Mouse (Mus musculus): ENCODE measurements around the gene Clec12a.

Clec12a gene

DNA sequence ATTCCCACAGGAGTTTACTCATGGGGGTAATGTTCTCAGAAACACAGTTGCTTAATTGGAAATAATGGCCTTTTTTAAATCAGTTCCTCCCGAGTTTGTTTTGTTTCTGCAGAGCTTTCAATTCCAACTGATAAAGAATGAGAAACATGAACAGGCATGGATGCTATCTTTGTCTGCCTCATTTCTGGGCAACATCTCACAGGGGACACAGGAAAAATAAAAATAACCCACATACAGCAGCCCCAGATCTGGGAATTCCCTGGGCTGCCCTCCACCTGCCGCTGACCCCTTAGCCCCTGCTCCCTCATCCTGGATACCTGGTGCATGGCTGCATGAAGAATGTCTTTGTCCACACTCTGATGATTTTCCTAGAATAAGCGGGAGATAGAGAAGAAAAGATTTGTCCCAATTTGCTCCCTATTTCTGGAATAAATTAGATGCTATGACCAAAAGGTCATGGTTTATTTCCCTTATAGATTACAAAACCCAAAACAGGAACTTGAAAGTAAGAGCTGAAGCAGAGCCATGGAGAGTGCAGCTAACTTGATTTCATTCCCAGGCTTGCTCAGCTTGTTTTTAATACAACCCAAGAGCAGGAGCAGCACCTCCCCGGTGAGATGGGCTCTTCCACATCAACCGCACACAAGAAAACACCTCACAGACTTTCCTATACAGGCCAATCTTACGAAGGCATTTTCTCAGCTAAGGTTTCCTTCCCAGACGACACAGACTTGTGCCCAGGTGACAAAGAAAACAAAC is 27.1 kb downstream of the Clec12a start:
- in situ Hi-C loops (cut with MboI; ENCODE audit: low sequenced_read_pairs) = loop anchor here (10.0 kb wide), 2 partner anchors 105 to 515 kb away; no protein-coding TSS in a partner anchor

DNA sequence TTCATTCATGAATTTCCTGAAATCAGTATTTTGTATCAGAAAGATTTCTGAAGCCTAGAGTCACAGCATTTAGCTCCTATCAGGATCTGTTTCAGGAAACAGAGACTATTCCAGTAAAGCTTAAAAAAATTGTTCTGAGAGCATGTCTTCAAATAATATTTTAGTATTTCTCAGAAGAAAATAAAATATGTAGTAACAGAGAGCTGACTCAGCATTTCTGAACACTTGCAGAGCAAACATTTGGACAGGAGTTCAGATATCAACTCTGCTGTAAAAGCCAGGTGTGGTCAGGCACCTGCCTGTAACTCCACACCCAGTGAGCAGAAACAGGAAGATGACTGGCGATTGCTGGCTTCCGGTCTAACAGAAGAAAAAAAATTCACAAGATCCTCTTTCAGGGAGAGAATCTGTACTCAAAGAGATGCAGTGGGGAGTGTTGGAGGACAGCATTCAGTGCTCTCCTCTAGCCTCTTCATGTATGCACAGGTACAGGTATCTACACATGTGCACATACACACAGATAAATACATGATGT is 32.5 kb downstream of the Clec12a start:
- in situ Hi-C loops (cut with MboI; ENCODE audit: low sequenced_read_pairs) = no loop called here

- in situ Hi-C loops (cut with MboI; ENCODE audit: low sequenced_read_pairs) = loop anchor here (10.0 kb wide), 1 partner anchor 144 kb away; no protein-coding TSS in a partner anchor
Observed at GRCm38 (mm10) chr6:129380454-129380853, 38.0 kb downstream of the Clec12a start.

- in situ Hi-C loops (cut with MboI; ENCODE audit: low sequenced_read_pairs) = loop anchor here (10.0 kb wide), 1 partner anchor 143 kb away; no protein-coding TSS in a partner anchor
Observed at GRCm38 (mm10) chr6:129381736-129382135, 39.2 kb downstream of the Clec12a start.

DNA sequence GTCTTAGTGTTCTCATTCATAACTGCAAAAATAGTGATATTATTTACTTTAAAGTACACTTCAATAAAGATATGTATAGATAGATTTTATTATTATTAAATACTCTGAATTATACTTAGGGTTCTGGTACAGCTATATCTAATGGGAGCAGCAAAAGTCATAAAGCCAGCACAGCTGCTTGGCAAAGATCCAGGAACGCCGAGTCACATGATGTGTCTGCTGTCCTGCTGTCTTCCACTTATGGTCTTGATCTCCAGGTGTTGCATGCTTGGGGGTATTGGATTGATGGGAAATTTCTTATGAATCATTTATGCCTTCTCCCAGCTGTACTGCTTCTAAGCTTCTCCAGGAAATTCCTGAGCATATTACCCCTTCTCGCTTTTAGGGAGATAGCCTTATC is 41.0 kb downstream of the Clec12a start:
- in situ Hi-C loops (cut with MboI; ENCODE audit: low sequenced_read_pairs) = loop anchor here (10.0 kb wide), 1 partner anchor 141 kb away; no protein-coding TSS in a partner anchor

DNA sequence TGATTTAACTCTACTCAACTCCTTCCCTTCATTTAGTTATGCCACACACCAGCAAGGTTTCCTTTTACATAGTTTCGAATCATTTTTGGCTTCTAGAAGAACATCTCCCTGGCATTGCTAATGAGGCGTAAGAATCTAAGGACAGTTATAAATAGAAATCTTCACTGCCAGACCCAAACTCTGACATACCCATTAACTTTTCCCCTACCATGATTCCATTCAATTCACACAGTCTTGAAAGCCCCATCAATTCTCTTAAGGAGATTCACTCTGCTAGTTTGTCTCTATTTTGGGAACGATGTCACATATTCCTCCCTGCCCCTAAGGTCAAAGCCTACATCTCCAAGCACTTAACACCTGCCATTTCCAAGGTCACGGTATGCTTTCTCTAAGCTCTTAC is 42.5 kb downstream of the Clec12a start:
- in situ Hi-C loops (cut with MboI; ENCODE audit: low sequenced_read_pairs) = loop anchor here (10.0 kb wide), 1 partner anchor 140 kb away; no protein-coding TSS in a partner anchor

GRCm38 (mm10) chr6:129385774-129386173 is 43.3 kb downstream of the Clec12a start, which contains the start of gene Clec12b:
TSS of gene Clec12b (minus strand) at chr6:129385874.
- in situ Hi-C loops (cut with MboI; ENCODE audit: low sequenced_read_pairs) = loop anchor here (10.0 kb wide), 1 partner anchor 139 kb away; no protein-coding TSS in a partner anchor

DNA sequence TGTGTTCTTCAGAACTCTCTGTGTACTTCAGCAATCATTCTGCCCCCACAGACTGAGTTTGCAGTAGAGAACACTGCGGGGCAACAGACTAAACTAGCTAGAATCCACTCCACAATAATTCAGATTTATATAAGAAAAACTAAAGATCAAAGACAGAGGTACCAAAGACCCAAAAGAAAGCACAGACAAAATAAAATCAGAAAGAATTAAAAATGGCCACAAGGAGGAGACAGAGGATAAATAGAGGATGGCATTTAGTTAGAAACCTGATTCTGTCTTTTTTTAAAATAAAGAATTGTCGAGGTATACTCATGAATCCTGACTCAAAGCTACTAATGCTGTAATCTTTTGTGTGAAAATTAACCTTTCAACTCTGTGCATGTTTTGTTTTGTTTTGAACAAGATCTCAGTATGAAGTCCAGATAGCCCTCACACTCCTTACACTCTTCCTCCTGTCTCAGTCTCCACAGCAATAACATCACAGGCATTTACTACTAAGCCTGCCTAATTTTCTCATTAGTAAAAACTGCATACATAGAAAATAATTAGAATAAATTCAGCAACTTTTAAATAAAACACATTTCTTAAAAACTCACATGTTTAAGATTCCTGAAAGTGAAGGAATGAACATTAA is 50.7 kb downstream of the Clec12a start:
- in situ Hi-C loops (cut with MboI; ENCODE audit: low sequenced_read_pairs) = no loop called here

DNA sequence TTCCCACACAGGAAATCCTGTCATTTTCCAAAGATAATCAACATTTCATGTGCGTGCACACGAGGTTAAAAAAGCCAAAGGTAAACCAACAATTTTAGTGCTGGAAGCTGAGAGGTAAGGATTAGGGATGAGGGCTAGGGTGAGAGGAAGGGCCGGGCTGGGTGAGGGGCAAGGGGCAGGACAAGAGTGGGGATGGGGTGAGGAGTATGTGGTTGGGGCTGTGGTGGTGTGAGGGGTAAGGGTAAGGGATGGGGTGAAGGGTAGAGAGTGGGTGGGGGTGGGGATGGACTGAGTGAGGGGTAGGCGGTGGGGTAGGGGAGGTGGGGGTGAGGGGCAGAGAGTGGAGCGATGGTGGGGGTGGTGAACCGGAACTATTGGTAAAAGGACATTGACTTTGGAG is 51.2 kb downstream of the Clec12a start:
- in situ Hi-C loops (cut with MboI; ENCODE audit: low sequenced_read_pairs) = no loop called here

GRCm38 (mm10) chr6:129396997-129397396 is 54.5 kb downstream of the Clec12a start, which contains the start of gene Clec1b:
TSS of gene Clec1b (plus strand) at chr6:129397297.
- in situ Hi-C loops (cut with MboI; ENCODE audit: low sequenced_read_pairs) = no loop called here

- in situ Hi-C loops (cut with MboI; ENCODE audit: low sequenced_read_pairs) = no loop called here
Observed at GRCm38 (mm10) chr6:129399945-129400344, 57.5 kb downstream of the Clec12a start.

DNA sequence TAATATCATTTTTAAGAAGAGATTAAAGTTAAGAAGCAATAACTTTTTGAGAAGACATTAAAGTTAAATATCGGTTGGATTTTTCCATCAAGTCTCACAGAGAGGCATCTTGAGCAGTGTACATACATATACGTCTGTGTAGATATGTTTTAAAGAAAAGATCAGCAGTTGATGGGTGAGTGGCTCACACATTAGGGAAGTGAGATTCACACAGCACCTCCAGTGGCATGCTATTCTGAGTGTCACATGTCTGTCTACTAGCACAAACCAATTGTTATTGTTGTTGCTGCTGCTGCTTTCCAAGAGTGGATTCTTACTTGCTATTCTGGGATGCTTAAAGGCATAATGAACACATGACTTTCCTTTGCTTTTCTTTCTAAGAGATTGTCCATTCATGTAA is 59.9 kb downstream of the Clec12a start:
- in situ Hi-C loops (cut with MboI; ENCODE audit: low sequenced_read_pairs) = no loop called here

DNA sequence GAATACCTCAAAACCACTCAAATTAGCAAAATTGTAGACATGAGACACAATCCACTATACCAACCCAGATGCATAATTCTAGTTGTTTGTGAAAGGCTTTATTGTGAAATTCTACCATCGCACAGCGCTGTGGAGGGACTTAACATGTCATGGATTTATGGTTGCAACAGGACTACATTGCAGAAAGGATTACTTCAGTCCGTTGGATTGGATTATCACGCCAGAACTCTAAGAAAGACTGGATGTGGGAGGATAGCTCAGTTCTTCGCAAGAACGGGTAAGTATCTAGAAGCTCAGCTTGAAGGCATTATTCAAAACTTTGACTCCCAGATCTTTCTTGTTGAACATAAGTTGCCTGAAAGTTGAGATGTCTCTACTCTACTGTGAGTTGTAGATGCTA is 60.9 kb downstream of the Clec12a start:
- in situ Hi-C loops (cut with MboI; ENCODE audit: low sequenced_read_pairs) = no loop called here

- in situ Hi-C loops (cut with MboI; ENCODE audit: low sequenced_read_pairs) = no loop called here
Observed at GRCm38 (mm10) chr6:129405999-129406398, 63.5 kb downstream of the Clec12a start.

DNA sequence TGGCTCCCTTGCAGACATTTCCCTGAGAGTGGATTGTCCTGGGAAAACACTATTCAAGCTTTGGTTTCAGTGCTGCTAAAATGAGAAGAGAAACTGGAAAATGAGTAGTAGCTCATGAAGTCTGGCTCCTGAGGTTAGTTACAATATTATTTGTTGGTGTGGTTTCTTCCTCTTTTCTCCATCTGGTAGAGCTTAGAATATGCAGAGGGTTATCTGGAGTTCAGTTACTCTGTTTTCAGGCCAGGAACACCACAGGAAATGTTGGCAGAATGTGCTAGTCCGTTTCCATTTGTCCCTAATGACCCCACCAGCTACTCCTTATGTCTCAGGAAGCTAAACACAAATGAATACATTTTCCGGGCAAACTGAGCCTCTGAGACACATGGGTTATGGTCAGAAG is 64.8 kb downstream of the Clec12a start:
- in situ Hi-C loops (cut with MboI; ENCODE audit: low sequenced_read_pairs) = no loop called here

- in situ Hi-C loops (cut with MboI; ENCODE audit: low sequenced_read_pairs) = no loop called here
Observed at GRCm38 (mm10) chr6:129408562-129408961, 66.1 kb downstream of the Clec12a start, which contains the start of gene Clec9a. TSS of gene Clec9a (plus strand) at chr6:129408862.

DNA sequence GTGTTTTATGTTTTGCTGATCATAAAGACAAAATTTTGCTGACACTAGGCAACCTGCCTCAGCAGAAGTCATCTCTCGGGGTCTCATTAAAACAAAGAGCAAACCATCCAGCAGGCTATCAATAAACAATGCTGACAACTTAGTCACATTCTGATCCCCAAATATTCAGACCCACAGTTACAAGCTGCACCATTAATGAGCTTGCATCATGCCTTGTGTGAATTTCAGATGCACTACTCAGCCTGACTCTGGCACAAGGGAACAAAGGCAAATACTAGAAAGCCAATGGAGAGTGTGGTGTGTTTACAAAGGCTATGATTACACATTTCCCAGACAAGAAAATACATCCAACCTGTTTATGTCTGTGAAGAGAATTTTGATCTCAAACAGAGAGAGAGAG is 71.7 kb downstream of the Clec12a start:
- in situ Hi-C loops (cut with MboI; ENCODE audit: low sequenced_read_pairs) = no loop called here
